Mouse (Mus musculus): ENCODE results near the gene Sorbs1. TPM values are rescaled to one million over a fixed set of nuclear protein-coding genes. Genes with fewer than 3 reads are reported as not detected.

The Sorbs1 gene
- total and polyA plus RNA-seq, 3 experiments: 2.1 to 6.2 (median 3.6) TPM

GRCm38 (mm10) chr19:40317001-40317400 is 196.6 kb downstream of the Sorbs1 start:
- dilution Hi-C loops (cut with MboI; ENCODE audit: extremely low pct_ligation_motif_present, extremely low pct_unique_long_range_greater_than_20kb, low sequenced_read_pairs): no loop called here
- Histone ChIP-seq H3K4me3 (replicated peaks in 1 of 3; ENCODE audit: low read depth in 2 of 3, low read length in 2 of 3, poor library complexity in 1 of 3) (no peak overlapping the region), H3K27ac (ENCODE audit: insufficient read depth, low read depth) (no peak overlapping the region), H3K36me3 (replicated peaks in 1 of 2; ENCODE audit: control insufficient read depth in 1 of 2, insufficient read depth in 1 of 2, low read length in 1 of 2) (peaks cover 0 to 12% of the 10 kb centered on the region in 2 experiments), H3K9ac (ENCODE audit: insufficient read depth, low read depth) (no peak overlapping the region), H3K4me2 (ENCODE audit: insufficient read depth, low read depth, poor library complexity, severe bottlenecking) (no peak overlapping the region), H3K27me3 (replicated peaks) (no peaks in the 10 kb centered on the region), H3K4me1 (ENCODE audit: control insufficient read depth in 1 of 2, insufficient read depth in 2 of 2) (no peaks in the 10 kb centered on the region), H3K9me3 (replicated peaks; ENCODE audit: low read length) (no peaks in the 10 kb centered on the region), H3K79me2 (replicated peaks; ENCODE audit: control insufficient read depth, extremely low read depth, insufficient read depth, poor library complexity, severe bottlenecking) (no peaks in the 10 kb centered on the region)
- TF ChIP-seq SIN3A (IDR thresholded peaks at IDR 0.05; ENCODE audit: low read length): no peak
- no peak for TF ChIP-seq UBTF (IDR thresholded peaks at IDR 0.05; ENCODE audit: low read depth, low read length)
- no peak for TF ChIP-seq RAD21 (IDR thresholded peaks at IDR 0.05; ENCODE audit: low read depth, low read length)
- TF ChIP-seq JUND (conservative IDR thresholded peaks at IDR 0.05; ENCODE audit: low read depth, low read length): no peak
- no peak for TF ChIP-seq MXI1 (IDR thresholded peaks at IDR 0.05; ENCODE audit: low read depth, low read length)
- no peak for TF ChIP-seq CHD2 (IDR thresholded peaks at IDR 0.05; ENCODE audit: low read length)
- no peak for TF ChIP-seq ZMIZ1 (IDR thresholded peaks at IDR 0.05; ENCODE audit: low read depth, low read length)
- no peak for TF ChIP-seq KAT2A (IDR thresholded peaks at IDR 0.05; ENCODE audit: insufficient replicate concordance, low read length)
- TF ChIP-seq USF1 (IDR thresholded peaks at IDR 0.05; ENCODE audit: low read depth, low read length): no peak
- TF ChIP-seq TBP (conservative IDR thresholded peaks at IDR 0.05; ENCODE audit: low read depth, low read length): no peak
- TF ChIP-seq POLR2AphosphoS2 (IDR thresholded peaks at IDR 0.05; ENCODE audit: low read depth, low read length): no peak
- no peak for TF ChIP-seq HCFC1 (IDR thresholded peaks at IDR 0.05; ENCODE audit: low read depth, low read length)
- no peak for TF ChIP-seq MAX (IDR thresholded peaks at IDR 0.05; ENCODE audit: low read length)
- TF ChIP-seq MEF2A (IDR thresholded peaks at IDR 0.05; ENCODE audit: borderline replicate concordance, low read depth, low read length): no peak
- no peak for TF ChIP-seq ZC3H11A (IDR thresholded peaks at IDR 0.05; ENCODE audit: low read depth, low read length)
- no peak for TF ChIP-seq E2F4 (IDR thresholded peaks at IDR 0.05; ENCODE audit: insufficient replicate concordance, low read depth, low read length)
- no peak for TF ChIP-seq IRF4 (IDR thresholded peaks at IDR 0.05; ENCODE audit: low read depth, low read length)
- no peak for TF ChIP-seq RCOR1 (conservative IDR thresholded peaks at IDR 0.05; ENCODE audit: low read depth, low read length)
- no peak for TF ChIP-seq POLR2A (IDR thresholded peaks at IDR 0.05; ENCODE audit: low read depth, low read length)
- no peak for TF ChIP-seq ELF1 (IDR thresholded peaks at IDR 0.05; ENCODE audit: low read depth, low read length)
- in situ Hi-C loops (cut with MboI; ENCODE audit: low pct_ligation_motif_present, low pct_unique_long_range_greater_than_20kb, low sequenced_read_pairs): no loop called here
- no peak for DNase-seq (ENCODE audit: extremely low read depth)

GRCm38 (mm10) chr19:40314252-40314651 is 199.3 kb downstream of the Sorbs1 start:
- no peak overlapping the region for H3K9ac ChIP-seq (ENCODE audit: insufficient read depth, low read depth)
- H3K4me3 ChIP-seq (replicated peaks in 1 of 3; ENCODE audit: low read depth in 2 of 3, low read length in 2 of 3, poor library complexity in 1 of 3): no peak overlapping the region
- no peaks in the 10 kb centered on the region for H3K27me3 ChIP-seq (replicated peaks)
- H3K27ac ChIP-seq (ENCODE audit: insufficient read depth, low read depth): no peak overlapping the region
- dilution Hi-C loops (cut with MboI; ENCODE audit: extremely low pct_ligation_motif_present, extremely low pct_unique_long_range_greater_than_20kb, low sequenced_read_pairs) (no loop called here), in situ Hi-C loops (cut with MboI; ENCODE audit: low pct_ligation_motif_present, low pct_unique_long_range_greater_than_20kb, low sequenced_read_pairs) (no loop called here)
- H3K4me2 ChIP-seq (ENCODE audit: insufficient read depth, low read depth, poor library complexity, severe bottlenecking): no peak overlapping the region
- DNase-seq (ENCODE audit: extremely low read depth): no peak
- TF ChIP-seq TBP (conservative IDR thresholded peaks at IDR 0.05; ENCODE audit: low read depth, low read length): no peak
- no peak for TF ChIP-seq CHD1 (IDR thresholded peaks at IDR 0.05; ENCODE audit: low read depth, low read length)
- no peaks in the 10 kb centered on the region for H3K4me1 ChIP-seq (ENCODE audit: control insufficient read depth in 1 of 2, insufficient read depth in 2 of 2)
- peaks cover 0 to 22% of the 10 kb centered on the region in 2 experiments for H3K36me3 ChIP-seq (replicated peaks in 1 of 2; ENCODE audit: control insufficient read depth in 1 of 2, insufficient read depth in 1 of 2, low read length in 1 of 2)
- no peaks in the 10 kb centered on the region for H3K79me2 ChIP-seq (replicated peaks; ENCODE audit: control insufficient read depth, extremely low read depth, insufficient read depth, poor library complexity, severe bottlenecking)
- H3K9me3 ChIP-seq (replicated peaks; ENCODE audit: low read length): no peaks in the 10 kb centered on the region

Measured in CH12.LX (cell line).